ENCODE assay signal across 12 mouse cellular contexts in the genomic region with DNA sequence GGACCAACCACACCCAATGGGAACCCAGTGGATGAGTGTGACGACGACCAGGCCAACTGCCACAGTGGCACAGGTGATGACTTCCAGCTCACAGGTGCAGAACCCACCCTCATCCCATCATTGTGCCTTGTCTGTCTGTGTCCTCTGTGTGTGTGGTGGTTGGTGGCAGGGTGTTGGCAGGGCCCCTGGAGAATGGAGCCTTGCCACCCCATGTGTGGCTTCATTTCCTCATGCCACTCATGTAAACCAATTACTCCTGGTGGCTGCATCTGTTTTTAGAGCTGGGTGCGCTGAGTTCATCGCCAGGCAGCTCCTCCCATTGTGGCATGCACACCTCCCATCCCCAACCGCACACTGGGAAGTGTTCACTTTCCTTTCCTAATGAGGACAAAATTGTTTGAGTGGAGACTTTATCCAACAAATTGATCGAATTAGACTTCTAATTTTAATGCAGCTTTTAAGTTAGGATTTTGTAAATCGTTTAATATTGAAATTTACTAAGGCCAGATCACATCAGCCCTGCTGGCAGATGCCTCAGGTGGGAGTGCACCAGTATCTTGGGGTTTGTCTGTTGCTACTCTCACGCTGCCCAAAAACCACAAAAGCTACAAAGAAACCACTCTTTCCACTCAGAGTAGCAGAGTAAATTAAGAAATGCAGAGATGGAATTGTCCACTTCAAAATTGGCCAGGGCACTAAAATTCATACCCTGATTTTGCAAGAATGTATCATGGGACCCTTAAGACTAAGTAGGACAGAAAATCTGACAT.
DNase-seq lines count a peak whose midpoint lies in the region; ATAC-seq and TF ChIP-seq lines count a peak whose summit lies in the region.
"Had no signal": no experiment of that assay in that cellular context is flagged by ENCODE, and none has a peak within 500 bp of the region (broad histone marks: within the 10 kb centered on the region; RNA-seq: fewer than 3 reads in every experiment).

No protein-coding gene starts in this region.

- H3K9ac ChIP-seq in intestine, postnatal 0 days (ENCODE audit: low read depth, low read length) = no peak overlapping the region
- H3K9ac ChIP-seq in intestine, embryonic 16.5 days (ENCODE audit: low read depth, low read length) = no peak overlapping the region
- H3K9ac ChIP-seq: limb, embryonic 15.5 days had no signal

- H3K36me3 ChIP-seq in intestine, postnatal 0 days (ENCODE audit: control insufficient read depth, insufficient read depth) = no peaks in the 10 kb centered on the region
- no peaks in the 10 kb centered on the region for H3K36me3 ChIP-seq in intestine, embryonic 16.5 days (ENCODE audit: control insufficient read depth, insufficient read depth, low read length)
- no peaks in the 10 kb centered on the region for H3K36me3 ChIP-seq in splenic B cell, adult 2 months (ENCODE audit: control insufficient read depth, insufficient read depth, low read length, poor library complexity, severe bottlenecking)

- 70% methylated on average over 8 of the region's 8 CpGs for WGBS in intestine, postnatal 0 days
- 75% methylated on average over 8 of the region's 8 CpGs for WGBS in intestine, embryonic 16.5 days
- 68% methylated on average over 8 of the region's 8 CpGs for WGBS in cerebellum, adult 2 months

- peak; percentile 36 for DNase-seq in CD4-positive helper T cell, adult 2 months (ENCODE audit: low read depth, low spot score)
- peak; percentile 2 for DNase-seq in splenic B cell, adult 2 months (ENCODE audit: low read depth, low spot score)
- no peak for DNase-seq in layer of hippocampus, postnatal 14 days (ENCODE audit: low spot score in 2 of 2)
- DNase-seq in layer of hippocampus, adult 18-20 months (ENCODE audit: low spot score in 2 of 2) = no peak
- no peak for DNase-seq in cerebellum, adult 2 months
- DNase-seq: cerebellum, adult 9-10 months; kidney, postnatal 4 days had no signal

- TF ChIP-seq POLR2A in cerebellum, adult 2 months (IDR thresholded peaks at IDR 0.05; ENCODE audit: borderline replicate concordance, insufficient read depth, low read length) = no peak

- TF ChIP-seq CTCF in intestine, postnatal 0 days (IDR thresholded peaks at IDR 0.05; ENCODE audit: low read depth) = no peak
- no peak for TF ChIP-seq CTCF in cerebellum, adult 2 months (IDR thresholded peaks at IDR 0.05; ENCODE audit: borderline replicate concordance, insufficient read depth, low read depth, low read length)

- ATAC-seq in intestine, postnatal 0 days = peak; percentile 43; the same call in 1 of the 2 replicates
- ATAC-seq in intestine, embryonic 16.5 days = no peak
- ATAC-seq in hematopoietic stem cell, adult 5-6 weeks (replicated peaks in 1 of 2; ENCODE audit: insufficient read depth in 1 of 2, low FRiP score in 2 of 2, low TSS enrichment in 1 of 2, low read depth in 1 of 2, poor library complexity in 2 of 2, severe bottlenecking in 2 of 2) = peak; percentile 78
- ATAC-seq: inflammation-experienced regulatory T-cells, adult 6 months had no signal

- H3K27me3 ChIP-seq in intestine, postnatal 0 days (replicated peaks; ENCODE audit: control insufficient read depth, insufficient read depth, low read length) = no peaks in the 10 kb centered on the region
- no peaks in the 10 kb centered on the region for H3K27me3 ChIP-seq in intestine, embryonic 16.5 days (replicated peaks; ENCODE audit: control insufficient read depth, insufficient read depth, low read length)
- no peaks in the 10 kb centered on the region for H3K27me3 ChIP-seq in splenic B cell, adult 2 months (ENCODE audit: control insufficient read depth, insufficient read depth, low read length, poor library complexity, severe bottlenecking)
- no peaks in the 10 kb centered on the region for H3K27me3 ChIP-seq in cerebellum, adult 2 months (ENCODE audit: control insufficient read depth, insufficient read depth, low read length)
- H3K27me3 ChIP-seq: limb, embryonic 15.5 days had no signal

- H3K4me1 ChIP-seq in intestine, postnatal 0 days (replicated peaks; ENCODE audit: control insufficient read depth, insufficient read depth, low read length) = no peaks in the 10 kb centered on the region
- H3K4me1 ChIP-seq in intestine, embryonic 16.5 days (ENCODE audit: control insufficient read depth, insufficient read depth, low read length) = no peaks in the 10 kb centered on the region
- H3K4me1 ChIP-seq in cerebellum, adult 2 months (ENCODE audit: control insufficient read depth, insufficient read depth, low read length) = no peaks in the 10 kb centered on the region

- H3K9me3 ChIP-seq in intestine, postnatal 0 days (ENCODE audit: control insufficient read depth) = no peaks in the 10 kb centered on the region
- H3K9me3 ChIP-seq in intestine, embryonic 16.5 days (ENCODE audit: control insufficient read depth, low read length) = no peaks in the 10 kb centered on the region
- H3K9me3 ChIP-seq: limb, embryonic 15.5 days had no signal

- H3K27ac ChIP-seq in intestine, postnatal 0 days (ENCODE audit: low read depth, low read length) = no peak overlapping the region
- H3K27ac ChIP-seq in intestine, embryonic 16.5 days (ENCODE audit: low read length) = no peak overlapping the region
- no peak overlapping the region for H3K27ac ChIP-seq in cerebellum, adult 2 months (ENCODE audit: insufficient read depth, low read length)
- H3K27ac ChIP-seq: limb, embryonic 15.5 days had no signal

- H3K4me3 ChIP-seq in intestine, postnatal 0 days (ENCODE audit: low read depth, low read length) = no peak overlapping the region
- H3K4me3 ChIP-seq in intestine, embryonic 16.5 days (ENCODE audit: low read length) = no peak overlapping the region
- no peak overlapping the region for H3K4me3 ChIP-seq in cerebellum, adult 2 months (replicated peaks; ENCODE audit: insufficient read depth, low read depth, low read length)
- H3K4me3 ChIP-seq: limb, embryonic 15.5 days had no signal

- H3K4me2 ChIP-seq in intestine, postnatal 0 days (replicated peaks; ENCODE audit: low read depth) = no peak overlapping the region
- H3K4me2 ChIP-seq in intestine, embryonic 16.5 days (ENCODE audit: low read depth, low read length) = no peak overlapping the region
- H3K4me2 ChIP-seq: limb, embryonic 15.5 days had no signal

Comparison
In these comparisons a context has a peak if more than half of its experiments do, and no peak if none do; other contexts are left out.
1. DNase-seq: peak in CD4-positive helper T cell, adult 2 months (single experiment) and splenic B cell, adult 2 months (single experiment); none in layer of hippocampus, postnatal 14 days (0 of 2), layer of hippocampus, adult 18-20 months (0 of 2) and cerebellum, adult 2 months (0 of 2).